Mouse (Mus musculus): ENCODE measurements at regions not wholly inside any gene's neighbourhood (a gene's known extent, or its start where the extent isn't known, plus 50 kb on each side); places are given as distances from the start of the nearest gene placed in this dataset.
A peak's percentile ranks its signal among the peaks of the same experiment; 100 is the strongest.

GRCm38 (mm10) chr3:127967170-127967569 is 71.0 kb upstream of the Fam241a start:
- no peak for DNase-seq

DNA sequence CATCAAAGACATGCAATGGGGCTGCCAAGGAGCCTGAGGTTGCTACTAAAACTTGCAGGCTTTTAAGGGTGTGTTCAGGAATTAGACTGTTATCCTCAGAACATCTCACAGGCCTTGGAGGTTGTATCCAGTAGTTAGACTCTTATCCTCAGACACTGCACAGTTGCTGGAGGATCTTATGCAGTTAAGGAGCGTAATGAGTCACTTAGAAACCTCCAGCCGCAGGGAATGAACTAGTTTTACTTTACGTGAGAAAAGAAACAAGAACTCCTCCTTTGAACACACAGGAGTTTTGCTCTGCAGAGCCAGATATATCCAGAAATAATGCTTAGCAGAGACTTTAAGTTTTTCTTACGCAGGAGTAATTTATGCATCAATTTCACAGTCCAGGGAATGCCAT is 70.1 kb upstream of the Fam241a start:
- no peak for DNase-seq

GRCm38 (mm10) chr3:127958919-127959684 is 63.0 kb upstream of the Fam241a start:
- no peak for DNase-seq

DNA sequence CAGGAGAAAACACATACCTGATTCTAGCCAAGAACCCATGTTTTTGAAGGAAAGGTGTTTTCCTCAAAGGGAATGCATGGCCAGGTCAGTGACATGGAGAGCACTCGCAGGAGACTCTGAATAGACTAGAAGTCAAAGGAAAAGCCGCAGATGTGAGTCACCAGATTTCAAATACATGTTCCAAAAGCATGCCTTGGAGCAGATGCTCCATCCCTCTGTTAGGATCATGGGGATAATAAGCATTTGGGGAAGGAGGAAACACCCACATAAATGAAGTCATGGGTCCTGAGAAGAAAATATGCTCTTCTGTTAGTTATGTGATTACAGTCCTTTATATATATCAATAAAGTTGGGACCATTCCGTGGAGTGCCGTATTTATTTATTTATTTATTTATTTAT is 58.7 kb upstream of the Fam241a start:
- no peak for DNase-seq

DNA sequence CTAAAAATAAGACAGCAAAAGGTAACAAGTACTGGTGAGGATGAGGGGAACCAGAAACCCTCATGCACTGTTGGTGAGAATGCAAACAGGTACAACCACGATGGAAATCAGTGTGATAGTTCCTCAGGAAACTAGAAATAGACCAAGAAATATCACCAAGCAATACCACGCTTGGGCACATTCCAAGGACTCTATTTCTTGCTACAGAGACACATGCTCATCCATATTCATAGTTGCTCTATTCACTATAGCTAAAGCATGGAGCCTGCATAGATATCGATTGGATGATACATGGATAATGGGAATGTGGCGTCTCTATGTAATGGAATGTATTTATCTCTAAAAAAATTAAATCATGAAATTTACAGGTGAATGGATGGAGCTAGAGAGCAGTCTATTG is 57.5 kb upstream of the Fam241a start:
- no peak for DNase-seq

DNA sequence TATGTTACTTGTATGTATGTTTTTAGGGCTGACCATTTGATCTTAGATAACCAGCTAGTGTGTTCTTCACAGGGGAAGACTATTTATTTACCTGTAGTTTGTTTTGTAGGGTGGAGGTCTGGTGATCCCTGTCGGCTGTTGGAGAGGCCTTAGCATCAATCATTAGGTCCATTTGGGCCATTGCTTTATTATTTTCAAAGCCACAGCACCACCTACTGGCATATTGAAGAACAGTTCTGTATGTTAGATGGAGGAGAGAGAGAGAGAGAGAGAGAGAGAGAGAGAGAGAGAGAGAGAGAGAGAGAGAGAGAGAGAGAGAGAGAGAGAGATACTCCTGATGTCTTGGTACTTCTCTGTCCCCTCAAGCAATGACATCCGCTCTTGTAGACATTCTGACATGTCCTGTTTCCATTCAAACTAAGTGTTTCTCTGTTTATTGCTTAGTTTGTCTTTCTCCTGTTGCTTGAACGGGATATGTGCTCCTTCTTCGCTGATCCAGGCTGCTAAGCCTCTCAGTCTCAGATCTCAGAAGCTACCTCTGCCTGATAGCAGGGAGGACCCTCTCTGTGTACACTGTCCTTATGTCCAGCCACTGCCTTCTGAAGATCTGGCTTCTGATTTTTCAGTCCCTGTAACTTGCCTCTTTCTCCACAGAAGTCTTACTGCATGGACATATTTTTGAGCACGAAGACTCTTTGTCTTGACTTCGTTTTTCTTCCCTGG is 52.9 kb upstream of the Fam241a start:
- peak; percentile 88 for DNase-seq

GRCm38 (mm10) chr3:127948326-127948725 is 52.2 kb upstream of the Fam241a start:
- peak; percentile 50 for DNase-seq

Data from lung, postnatal 36 days (tissue).